ENCODE assay signal across 9 mouse cellular contexts in the genomic region with DNA sequence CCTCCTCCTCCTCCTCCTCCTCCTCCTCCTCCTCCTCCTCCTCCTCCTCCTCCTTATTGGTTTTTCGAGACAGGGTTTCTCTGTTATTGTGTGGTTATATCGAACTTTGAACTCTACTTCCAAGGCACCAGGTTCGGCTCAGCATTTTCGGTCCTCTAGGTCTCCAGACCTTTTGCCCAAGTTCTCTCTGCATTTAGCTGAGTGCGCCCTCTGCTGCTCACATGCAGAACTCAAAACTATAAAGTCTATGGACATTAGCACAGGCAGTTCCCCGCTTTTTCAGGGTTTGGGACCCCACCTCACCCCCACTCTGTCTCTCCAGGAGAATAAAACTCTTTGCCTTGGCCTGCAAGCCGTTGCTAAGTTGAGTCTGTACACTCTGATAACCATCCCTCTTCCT. TPM values are rescaled to one million over a fixed set of nuclear protein-coding genes. Genes with fewer than 3 reads are reported as not detected.
DNase-seq lines count a peak whose midpoint lies in the region; ATAC-seq and TF ChIP-seq lines count a peak whose summit lies in the region.
"Had no signal": no experiment of that assay in that cellular context is flagged by ENCODE, and none has a peak within 500 bp of the region (broad histone marks: within the 10 kb centered on the region; RNA-seq: fewer than 3 reads in every experiment).

No protein-coding gene starts in this region.

- no peaks in the 10 kb centered on the region for H3K4me1 ChIP-seq in midbrain, postnatal 0 days (ENCODE audit: insufficient read depth, low read length)

- peak; percentile 76 to 84 for DNase-seq in heart, postnatal 14 days
- DNase-seq in heart, adult 8-10 months (ENCODE audit: low spot score) = no peak
- peak; percentile 31 to 52 for DNase-seq in CD8-positive naive resting alpha-beta T cell, adult 2 months (ENCODE audit: low read depth in 2 of 2, low spot score in 2 of 2)
- peak; percentile 72 for DNase-seq in brain, adult 2 months (ENCODE audit: low read depth, low spot score)
- DNase-seq in frontal cortex, postnatal 36 days (ENCODE audit: low spot score in 2 of 2) = peak; percentile 59 to 70
- peak; percentile 57 for DNase-seq in layer of hippocampus, adult 9-10 months (ENCODE audit: low spot score)
- DNase-seq in midbrain, postnatal 0 days (ENCODE audit: low spot score) = peak; percentile 66
- peak; percentile 42 to 51 for DNase-seq in thymus, postnatal 36 days

- no peaks in the 10 kb centered on the region for H3K27me3 ChIP-seq in midbrain, postnatal 0 days (ENCODE audit: insufficient read depth, low read length)
- H3K27me3 ChIP-seq: embryonic facial prominence, embryonic 13.5 days had no signal

- no peaks in the 10 kb centered on the region for H3K9me3 ChIP-seq in midbrain, postnatal 0 days (ENCODE audit: low read length)
- H3K9me3 ChIP-seq: embryonic facial prominence, embryonic 13.5 days had no signal

- H3K4me2 ChIP-seq in midbrain, postnatal 0 days (ENCODE audit: low read depth, low read length, poor library complexity, severe bottlenecking) = no peak overlapping the region
- H3K4me2 ChIP-seq: embryonic facial prominence, embryonic 13.5 days had no signal

- H3K9ac ChIP-seq in midbrain, postnatal 0 days (replicated peaks; ENCODE audit: low read length, poor library complexity, severe bottlenecking) = no peak overlapping the region
- H3K9ac ChIP-seq: embryonic facial prominence, embryonic 13.5 days had no signal

- peak; percentile 83 for TF ChIP-seq CTCF in midbrain, postnatal 0 days (IDR thresholded peaks at IDR 0.05)

- 41% methylated on average over 6 of the region's 7 CpGs for WGBS in midbrain, postnatal 0 days

- intact Hi-C loops in heart, postnatal 14 days (cut with DNase I) = loop anchor here (2.0 kb wide), 1 partner anchor 129 kb away; no protein-coding TSS in a partner anchor

- no peaks in the 10 kb centered on the region for H3K36me3 ChIP-seq in midbrain, postnatal 0 days (ENCODE audit: insufficient read depth, low read length)
- H3K36me3 ChIP-seq: embryonic facial prominence, embryonic 13.5 days had no signal

- no peak overlapping the region for H3K27ac ChIP-seq in midbrain, postnatal 0 days (ENCODE audit: low read depth, low read length)
- H3K27ac ChIP-seq: embryonic facial prominence, embryonic 13.5 days had no signal

- no peak for ATAC-seq in midbrain, postnatal 0 days (ENCODE audit: low FRiP score)

- no peak overlapping the region for H3K4me3 ChIP-seq in midbrain, postnatal 0 days (ENCODE audit: low read depth, low read length)
- H3K4me3 ChIP-seq: embryonic facial prominence, embryonic 13.5 days had no signal

RNA-seq across cellular contexts. Expression of a gene that starts 17.4 kb away (rescaled TPM):
- total RNA-seq in heart, postnatal 14 days (2021) = 10 to 100 TPM; 53.9 to 54.0 TPM
- 10 to 100 TPM; 62.7 to 80.9 (median 72.0) TPM for total RNA-seq in heart, adult 8-10 months (2022)
- total RNA-seq in midbrain, postnatal 0 days (2014; rRNA removed) = 52.9 and 65.5 TPM in 2 replicates
- 24.3 and 27.2 TPM in 2 replicates for polyA plus RNA-seq in midbrain, postnatal 0 days (2015; fragmentation: Nextera tagmentation; extraction: Ambion mirVana)

RNA-seq across cellular contexts. Expression of a gene that starts 31.9 kb away (rescaled TPM):
- not detected for total RNA-seq in heart, postnatal 14 days (2021)
- not detected for total RNA-seq in heart, adult 8-10 months (2022)
- not detected in 2 replicates for total RNA-seq in midbrain, postnatal 0 days (2014; rRNA removed)
- polyA plus RNA-seq in midbrain, postnatal 0 days (2015; fragmentation: Nextera tagmentation; extraction: Ambion mirVana) = not detected in 2 replicates
- polyA plus RNA-seq: embryonic facial prominence, embryonic 13.5 days had no signal

RNA-seq across cellular contexts. Expression of a gene that starts 40.0 kb away (rescaled TPM):
- 1 to 10 TPM; 5.1 to 6.6 TPM for total RNA-seq in heart, postnatal 14 days (2021)
- 10 to 100 TPM; 10.8 to 12.4 (median 11.6) TPM for total RNA-seq in heart, adult 8-10 months (2022)
- total RNA-seq in midbrain, postnatal 0 days (2014; rRNA removed) = 66.6 and 71.4 TPM in 2 replicates
- polyA plus RNA-seq in midbrain, postnatal 0 days (2015; fragmentation: Nextera tagmentation; extraction: Ambion mirVana) = 65.6 and 66.5 TPM in 2 replicates

RNA-seq across cellular contexts. Expression of a gene that starts 58.6 kb away (rescaled TPM):
- total RNA-seq in heart, postnatal 14 days (2021) = 1 to 10 TPM; 3.9 to 5.7 TPM
- 1 to 10 TPM; 3.2 to 6.4 (median 4.5) TPM for total RNA-seq in heart, adult 8-10 months (2022)
- total RNA-seq in midbrain, postnatal 0 days (2014; rRNA removed) = 98.6 and 135 TPM in 2 replicates
- polyA plus RNA-seq in midbrain, postnatal 0 days (2015; fragmentation: Nextera tagmentation; extraction: Ambion mirVana) = 76.1 and 76.3 TPM in 2 replicates

RNA-seq across cellular contexts. Expression of a gene that starts 59.5 kb away (rescaled TPM):
- 100 to 1,000 TPM; 134 to 141 TPM for total RNA-seq in heart, postnatal 14 days (2021)
- total RNA-seq in heart, adult 8-10 months (2022) = 100 to 1,000 TPM; 135 to 164 (median 150) TPM
- total RNA-seq in midbrain, postnatal 0 days (2014; rRNA removed) = 176 and 203 TPM in 2 replicates
- polyA plus RNA-seq in midbrain, postnatal 0 days (2015; fragmentation: Nextera tagmentation; extraction: Ambion mirVana) = 502 and 505 TPM in 2 replicates
